Mouse (Mus musculus) testis, adult 2 months (tissue): ENCODE measurements around the gene Nr4a3. TPM values are rescaled to one million over a fixed set of nuclear protein-coding genes. Genes with fewer than 3 reads are reported as not detected.

Experiments
- H3K27ac ChIP-seq: fragments of 200-500 bp; 2 replicates; pipeline ENCODE4 v1.5.1; 2012; ENCODE audit warnings: low read depth, low read length; ENCODE audit not compliant: control insufficient read depth, insufficient read depth
- H3K27me3 ChIP-seq: fragments of 200-500 bp; 2 replicates; pipeline ENCODE4 v1.6.1; 2012; ENCODE audit warnings: mild to moderate bottlenecking, low read length, moderate library complexity; ENCODE audit not compliant: control insufficient read depth, insufficient read depth
- H3K36me3 ChIP-seq: fragments of 200-500 bp; 2 replicates; pipeline ENCODE4 v1.6.1; 2012; ENCODE audit warnings: mild to moderate bottlenecking, low read length; ENCODE audit not compliant: control insufficient read depth, insufficient read depth
- H3K4me1 ChIP-seq: fragments of 200-500 bp; 2 replicates; pipeline ENCODE4 v1.6.1; 2012; ENCODE audit warnings: low read length; ENCODE audit not compliant: control insufficient read depth, insufficient read depth
- H3K4me3 ChIP-seq: fragments of 200-500 bp; 2 replicates; pipeline ENCODE4 v1.5.1; 2012; ENCODE audit warnings: low read depth, mild to moderate bottlenecking, low read length, moderate library complexity, mixed read lengths; ENCODE audit not compliant: control insufficient read depth
- CTCF ChIP-seq: fragments of 200-500 bp; IDR thresholded peaks from 2 replicates; pipeline ENCODE4 v1.5.1; 2012; ENCODE audit warnings: low read depth, mild to moderate bottlenecking, inconsistent platforms, low read length, moderate library complexity; ENCODE audit not compliant: control insufficient read depth, insufficient read depth, insufficient replicate concordance
- POLR2A ChIP-seq: fragments of 200-500 bp; IDR thresholded peaks from 2 replicates; pipeline ENCODE4 v1.6.1; 2012; ENCODE audit warnings: low read depth, mild to moderate bottlenecking, inconsistent platforms, low read length, moderate library complexity; ENCODE audit not compliant: control insufficient read depth
- polyA plus RNA-seq: library from polyadenylated mRNA; depleted of rRNA; stranded (reverse); fragments of >200 nt; gene quantifications from 2 replicates; pipeline ENCODE4 v1.2.3, GENCODE M21; 2012

Nr4a3 gene
- polyA plus RNA-seq, 1 experiment = 4.0 TPM

- H3K4me3 ChIP-seq = no peak overlapping the region
- peaks cover 3% of the 10 kb centered on the region for H3K4me1 ChIP-seq
- H3K27me3 ChIP-seq = no peaks in the 10 kb centered on the region
- no peak overlapping the region for H3K27ac ChIP-seq
- TF ChIP-seq POLR2A (no peak), CTCF (no peak)
- H3K36me3 ChIP-seq = no peaks in the 10 kb centered on the region
Measured at GRCm38 (mm10) chr4:48037646-48038045, 7.3 kb upstream of the Nr4a3 start.

GRCm38 (mm10) chr4:48038847-48039246 is 6.1 kb upstream of the Nr4a3 start:
- no peak overlapping the region for H3K4me3 ChIP-seq
- H3K4me1 ChIP-seq = peaks cover 8% of the 10 kb centered on the region

GRCm38 (mm10) chr4:48039736-48040135 is 5.2 kb upstream of the Nr4a3 start:
- peaks cover 15% of the 10 kb centered on the region for H3K4me1 ChIP-seq
- no peaks in the 10 kb centered on the region for H3K27me3 ChIP-seq
- H3K27ac ChIP-seq = no peak overlapping the region
- TF ChIP-seq CTCF = no peak
- no peak for TF ChIP-seq POLR2A
- no peak overlapping the region for H3K4me3 ChIP-seq
- no peaks in the 10 kb centered on the region for H3K36me3 ChIP-seq

More at GRCm38 (mm10) chr4:48038847-48039246, 6.1 kb upstream of the Nr4a3 start:
- H3K27ac ChIP-seq = no peak overlapping the region
- TF ChIP-seq CTCF (no peak), POLR2A (no peak)
- no peaks in the 10 kb centered on the region for H3K36me3 ChIP-seq
- H3K27me3 ChIP-seq = no peaks in the 10 kb centered on the region

- peak overlapping the region; percentile 84 for H3K4me3 ChIP-seq
- peak overlapping the region; percentile 77 for H3K27ac ChIP-seq
- H3K36me3 ChIP-seq = no peaks in the 10 kb centered on the region
- TF ChIP-seq CTCF (no peak), POLR2A (no peak)
- H3K27me3 ChIP-seq = no peaks in the 10 kb centered on the region; the same call in none of the 2 replicates
- H3K4me1 ChIP-seq = peaks cover 27% of the 10 kb centered on the region
Measured at GRCm38 (mm10) chr4:48042466-48042785, 2.5 kb upstream of the Nr4a3 start.

GRCm38 (mm10) chr4:48042786-48043701 is 1.9 kb upstream of the Nr4a3 start:
- TF ChIP-seq CTCF (peak; percentile 22; the same call in 1 of the 2 replicates), POLR2A (peak; percentile 43)
- peaks cover 33% of the 10 kb centered on the region for H3K4me1 ChIP-seq

GRCm38 (mm10) chr4:48044141-48044490 is 837 bp upstream of the Nr4a3 start:
- Histone ChIP-seq H3K4me3 (peak overlapping the region; percentile 78), H3K36me3 (no peaks in the 10 kb centered on the region), H3K4me1 (peaks cover 34% of the 10 kb centered on the region), H3K27me3 (no peaks in the 10 kb centered on the region; the same call in none of the 2 replicates), H3K27ac (no peak overlapping the region; the same call in 1 of the 2 replicates)
- TF ChIP-seq POLR2A (no peak), CTCF (no peak)

More at GRCm38 (mm10) chr4:48042786-48043701, 1.9 kb upstream of the Nr4a3 start:
- no peaks in the 10 kb centered on the region; the same call in none of the 2 replicates for H3K27me3 ChIP-seq
- no peaks in the 10 kb centered on the region for H3K36me3 ChIP-seq
- H3K27ac ChIP-seq = peak overlapping the region; percentile 86
- peak overlapping the region; percentile 84 for H3K4me3 ChIP-seq

GRCm38 (mm10) chr4:48045281-48045720 is 348 bp downstream of the Nr4a3 start:
- TF ChIP-seq CTCF (no peak), POLR2A (no peak)
- no peaks in the 10 kb centered on the region; the same call in none of the 2 replicates for H3K27me3 ChIP-seq
- H3K27ac ChIP-seq = no peak overlapping the region
- no peaks in the 10 kb centered on the region for H3K36me3 ChIP-seq
- H3K4me3 ChIP-seq = peak overlapping the region; percentile 78
- H3K4me1 ChIP-seq = peaks cover 34% of the 10 kb centered on the region
